Mouse (Mus musculus) Patski (cell line): ENCODE measurements around the gene Ppp1r14b. TPM values are rescaled to one million over a fixed set of nuclear protein-coding genes. Genes with fewer than 3 reads are reported as not detected.

ENCODE experiments used
- ATAC-seq: fragments of 100-300 bp; one replicate; pipeline ENCODE4 v1.8.0; 2021
- CTCF ChIA-PET: fragments of 350-600 bp; sonication (Branson Sonifier 250); formaldehyde crosslinking; loops from one replicate; lab custom pipeline; 2022; ENCODE audit warnings: inconsistent platforms; lab: Charles Lee
- POLR2A ChIA-PET: fragments of 350-600 bp; sonication (Branson Sonifier 250); formaldehyde crosslinking; loops from one replicate; lab custom pipeline; 2022; ENCODE audit warnings: antibody characterized with exemption, inconsistent platforms; lab: Charles Lee
- DNase-seq: peaks from one replicate; pipeline ENCODE4 v3.0.0-alpha.2; 2011; ENCODE audit warnings: low read depth, low spot score
- H3K27me3 ChIP-seq: fragments of 371-371 bp; one replicate; pipeline ENCODE4 v1.5.1; 2021
- CTCF ChIP-seq: fragments of 100-300 bp; IDR thresholded peaks from one replicate; pipeline ENCODE4 v1.5.1; 2021
- in situ Hi-C: fragments of 300-500 bp; cut with MboI; formaldehyde crosslinking; loops from 3 replicates; pipeline ENCODE4 v1.11.1; 2018; ENCODE audit warnings: low pct_unique_long_range_greater_than_20kb, mixed read lengths
- polyA plus RNA-seq: library from polyadenylated mRNA; unstranded; gene quantifications from one replicate; pipeline ENCODE4 v1.2.3, GENCODE M21; 2021

Gene Ppp1r14b
- polyA plus RNA-seq, 1 experiment from 2014 or later, result 267 TPM

DNA sequence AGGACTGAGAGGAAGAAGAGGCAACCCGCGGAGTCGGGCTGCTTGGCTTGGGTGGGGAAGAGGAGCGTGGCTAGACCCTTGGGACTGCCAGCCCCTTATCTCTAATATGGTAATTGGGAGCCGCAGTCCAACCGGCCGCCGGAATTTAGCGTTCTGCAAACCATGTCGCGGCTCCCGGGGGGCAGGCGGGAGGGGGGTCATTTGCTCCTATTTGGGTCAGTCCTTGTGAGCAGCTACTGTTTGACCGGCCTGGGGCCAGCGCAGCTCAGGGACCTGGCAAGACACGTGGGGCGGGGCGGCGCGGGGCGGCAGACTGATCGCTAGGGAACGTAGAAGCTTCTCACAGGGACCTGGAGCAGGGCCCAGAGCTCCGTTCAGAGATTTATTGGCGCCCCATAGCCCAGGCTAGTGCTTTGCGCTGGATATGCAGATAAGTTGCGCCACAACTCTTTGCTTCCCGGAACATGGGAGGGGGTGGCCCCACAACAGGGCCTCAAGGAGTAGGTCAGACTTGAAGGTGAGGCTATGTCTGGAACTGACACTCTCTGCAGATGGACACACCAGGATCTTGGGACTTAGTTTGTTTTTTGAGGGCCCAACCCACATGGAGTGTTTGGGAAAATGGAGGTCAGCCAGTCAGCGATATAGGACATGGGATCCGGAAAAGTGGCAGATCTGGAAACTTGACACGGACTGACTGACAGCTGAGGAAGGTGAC lies 22.6 kb upstream of the Ppp1r14b start:
- POLR2A ChIA-PET, result interaction anchor here (1.0 to 5.0 kb wide), 10 partner anchors 7 to 40 kb away, joined by 4 to 75 read pairs (median 6); partner anchors contain the start of genes Bad, Dnajc4, Esrra and Gpr137
- no peak for TF ChIP-seq CTCF
- peak; percentile 23 for ATAC-seq

DNA sequence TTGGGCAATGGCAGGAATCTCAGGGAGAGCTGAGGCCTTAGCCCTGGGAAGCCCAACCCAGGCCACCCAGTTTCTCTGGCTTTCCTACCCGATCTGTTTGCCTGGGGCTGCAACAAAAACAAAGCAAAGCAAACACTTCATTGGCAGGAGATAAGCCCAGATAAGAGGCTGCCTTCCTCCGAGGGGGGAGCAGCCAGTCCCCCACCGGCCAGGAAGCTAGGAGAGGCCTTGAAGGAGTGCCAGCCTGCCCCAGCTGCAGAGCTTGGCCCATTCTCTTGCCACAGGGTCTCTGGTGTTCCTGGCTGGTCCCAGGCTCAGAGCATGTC lies 22.1 kb upstream of the Ppp1r14b start:
- ChIA-PET CTCF (interaction anchor here (0.9 to 3.5 kb wide), 8 partner anchors 10 to 27 kb away, joined by 3 to 21 read pairs (median 8); partner anchors contain the start of genes Bad, Gpr137 and Plcb3), POLR2A (interaction anchor here (1.0 to 5.0 kb wide), 8 partner anchors 10 to 39 kb away, joined by 4 to 75 read pairs (median 9); partner anchors contain the start of genes Bad, Dnajc4, Esrra and Gpr137)
- TF ChIP-seq CTCF, result no peak
- no peaks in the 10 kb centered on the region for H3K27me3 ChIP-seq
- in situ Hi-C loops, result no loop called here
- DNase-seq, result no peak
- no peak for ATAC-seq

More for the DNA sequence above, 22.6 kb upstream of the Ppp1r14b start:
- in situ Hi-C loops, result no loop called here
- DNase-seq, result no peak
- CTCF ChIA-PET, result interaction anchor here (0.9 to 3.5 kb wide), 8 partner anchors 10 to 33 kb away, joined by 3 to 21 read pairs (median 8); partner anchors contain the start of genes Bad, Gpr137 and Plcb3
- no peaks in the 10 kb centered on the region for H3K27me3 ChIP-seq

DNA sequence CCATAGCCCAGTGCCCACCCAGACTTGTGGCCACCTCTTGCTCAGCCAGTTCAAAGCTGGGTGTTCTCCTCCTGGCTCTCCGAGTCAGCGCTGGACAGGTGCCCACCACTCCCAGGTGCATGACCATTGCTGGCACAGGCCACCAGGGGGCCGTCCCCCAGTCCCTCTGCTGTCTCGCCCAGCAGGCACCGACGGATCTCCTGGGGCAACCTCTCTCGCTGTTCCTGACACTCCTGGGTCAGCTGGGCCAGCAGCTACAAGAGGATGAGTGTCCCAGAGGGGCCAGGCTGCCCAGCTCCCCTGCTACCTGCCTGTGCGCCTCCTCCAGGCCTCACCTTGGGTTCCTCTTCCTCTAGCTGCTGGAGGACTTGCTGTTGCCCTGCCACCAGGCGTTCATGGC lies 20.7 kb upstream of the Ppp1r14b start:
- in situ Hi-C loops, result no loop called here
- H3K27me3 ChIP-seq, result no peaks in the 10 kb centered on the region
- POLR2A ChIA-PET, result interaction anchor here (2.6 to 5.0 kb wide), 3 partner anchors 9 to 22 kb away, joined by 12 to 75 read pairs (median 44); partner anchors contain the start of genes Bad, Gpr137, Plcb3 and Ppp1r14b
- no peak for TF ChIP-seq CTCF
- ATAC-seq (no peak), DNase-seq (no peak)
- CTCF ChIA-PET, result interaction anchor here (1.2 to 2.0 kb wide), 4 partner anchors 13 to 26 kb away, joined by 4 to 10 read pairs (median 5); partner anchors contain the start of genes Bad and Gpr137

DNA sequence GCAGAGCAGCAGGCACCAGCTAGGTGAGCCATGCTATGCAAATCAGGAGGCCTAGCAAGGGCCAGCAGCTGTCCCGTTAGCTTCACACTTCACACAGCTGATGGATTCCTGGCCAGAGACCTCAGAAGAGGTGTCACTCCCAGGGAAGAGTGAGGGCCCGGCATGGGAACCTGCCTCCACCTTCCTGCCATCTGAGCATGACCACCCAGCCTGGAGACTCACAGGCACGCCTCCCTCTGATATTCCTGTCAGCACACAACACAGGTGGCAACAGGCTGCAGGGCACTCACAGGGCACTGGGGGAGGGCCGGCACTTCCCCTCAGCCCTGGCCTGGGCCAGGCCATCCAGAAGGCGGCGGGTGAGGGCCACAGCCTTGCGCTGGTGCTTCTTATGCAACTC lies 19.3 kb upstream of the Ppp1r14b start:
- ATAC-seq, result no peak
- no peaks in the 10 kb centered on the region for H3K27me3 ChIP-seq
- TF ChIP-seq CTCF, result no peak
- DNase-seq, result no peak
- CTCF ChIA-PET, result interaction anchor here (1.4 to 2.0 kb wide), 4 partner anchors 12 to 24 kb away, joined by 4 to 5 read pairs (median 5); partner anchors contain the start of genes Bad, Gpr137, Plcb3 and Ppp1r14b
- in situ Hi-C loops, result no loop called here
- POLR2A ChIA-PET, result interaction anchor here (1.3 kb wide), 2 partner anchors 14 to 20 kb away, joined by 3 to 4 read pairs; partner anchors contain the start of genes Bad and Gpr137

DNA sequence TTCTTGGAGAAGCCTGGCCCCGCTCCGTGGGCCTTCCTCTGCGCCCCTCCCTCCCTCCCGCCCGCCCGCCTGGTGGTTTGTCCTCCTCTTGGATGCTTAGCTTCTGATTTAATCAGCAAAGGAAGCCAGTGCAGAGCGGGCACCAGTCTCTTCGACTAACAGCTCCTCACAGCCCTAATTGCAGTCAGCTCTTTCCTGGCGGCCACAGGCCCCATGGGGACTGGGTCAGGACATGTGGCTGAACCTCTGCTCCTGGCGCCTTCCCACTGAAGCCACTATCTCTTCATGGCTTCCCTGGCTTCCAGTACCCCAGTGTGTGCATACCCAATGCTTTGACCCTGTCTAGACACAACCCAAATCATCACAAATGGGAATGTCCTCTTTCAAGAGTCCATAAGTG lies 18.3 kb upstream of the Ppp1r14b start:
- POLR2A ChIA-PET, result interaction anchor here (1.2 to 1.3 kb wide), 2 partner anchors 14 to 15 kb away, joined by 3 to 4 read pairs; partner anchors contain the start of genes Bad and Gpr137
- in situ Hi-C loops, result no loop called here
- CTCF ChIA-PET, result no interaction called here

DNA sequence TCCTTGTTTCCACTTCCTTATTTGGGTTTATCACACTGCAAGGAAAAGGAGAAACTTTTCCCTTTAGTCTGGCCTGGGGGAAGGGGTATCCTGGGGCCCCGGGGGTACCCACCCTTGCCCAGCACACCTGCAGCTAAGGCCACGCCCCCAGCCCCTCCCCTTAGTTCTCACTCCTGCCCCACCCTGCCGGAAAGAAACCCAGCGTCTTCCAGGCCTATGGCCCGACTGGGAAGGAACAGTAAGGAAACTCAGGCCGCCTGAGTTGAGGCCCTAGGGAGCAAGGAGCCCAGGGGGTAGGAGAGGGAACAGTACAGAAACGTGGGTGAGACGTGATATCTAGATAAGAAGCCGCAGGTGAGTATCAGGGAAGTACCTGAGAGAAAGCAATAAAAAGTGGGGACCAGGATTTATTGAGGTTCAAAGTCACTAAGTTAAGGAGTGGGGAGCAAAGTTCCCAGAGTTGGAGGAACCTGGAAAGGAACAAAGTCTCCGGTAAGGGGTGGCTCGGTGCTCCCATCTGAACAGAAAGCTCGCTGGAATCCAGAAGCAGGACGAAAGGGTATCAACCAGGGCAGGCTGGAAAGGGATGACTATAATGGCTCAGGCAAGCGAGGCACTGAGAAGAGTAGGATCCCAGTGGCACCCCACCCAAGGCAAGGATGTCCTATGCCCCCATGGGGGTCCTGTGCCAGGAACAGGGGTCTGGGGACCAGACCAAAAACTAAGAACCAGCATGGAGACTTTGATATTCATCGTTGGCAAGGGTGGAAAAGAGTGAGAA lies 6.1 kb upstream of the Ppp1r14b start:
- CTCF ChIA-PET, result interaction anchor here (0.9 to 3.6 kb wide), 3 partner anchors 11 to 17 kb away, joined by 3 to 21 read pairs (median 10); no protein-coding TSS in a partner anchor
- H3K27me3 ChIP-seq, result no peaks in the 10 kb centered on the region
- no peak for TF ChIP-seq CTCF
- DNase-seq (no peak), ATAC-seq (no peak)
- POLR2A ChIA-PET, result interaction anchor here (0.9 to 3.7 kb wide), 5 partner anchors 12 to 26 kb away, joined by 3 to 20 read pairs (median 6); partner anchors contain the start of genes Bad and Gpr137
- in situ Hi-C loops, result no loop called here

More for the DNA sequence above, 18.3 kb upstream of the Ppp1r14b start:
- no peaks in the 10 kb centered on the region for H3K27me3 ChIP-seq
- no peak for TF ChIP-seq CTCF
- DNase-seq (no peak), ATAC-seq (no peak)

DNA sequence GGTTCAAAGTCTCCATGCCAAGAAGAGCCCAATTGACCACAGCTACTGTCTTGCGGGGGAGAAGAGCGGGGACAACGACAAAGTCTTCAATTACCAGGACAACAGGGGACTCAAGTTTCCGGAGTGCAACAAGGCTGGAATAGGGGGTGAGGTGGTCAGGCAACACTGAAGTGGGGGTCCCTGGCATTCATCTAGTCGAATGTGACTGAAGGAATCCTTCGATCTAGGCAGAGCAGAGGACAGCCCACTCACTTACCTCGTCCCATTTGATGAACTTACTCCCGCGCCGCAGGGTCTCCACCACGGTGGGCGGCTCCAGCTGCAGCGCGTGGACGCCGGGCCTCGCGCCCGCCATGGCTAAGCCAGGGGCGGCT lies 5.5 kb upstream of the Ppp1r14b start:
- no peak for TF ChIP-seq CTCF
- no peaks in the 10 kb centered on the region for H3K27me3 ChIP-seq
- no peak for DNase-seq
- no peak for ATAC-seq
- in situ Hi-C loops, result no loop called here
- CTCF ChIA-PET, result interaction anchor here (1.1 to 3.6 kb wide), 5 partner anchors 10 to 45 kb away, joined by 6 to 21 read pairs (median 11); partner anchors contain the start of gene Fkbp2
- POLR2A ChIA-PET, result interaction anchor here (0.9 to 3.7 kb wide), 4 partner anchors 12 to 26 kb away, joined by 3 to 20 read pairs (median 6); partner anchors contain the start of genes Bad and Gpr137

DNA sequence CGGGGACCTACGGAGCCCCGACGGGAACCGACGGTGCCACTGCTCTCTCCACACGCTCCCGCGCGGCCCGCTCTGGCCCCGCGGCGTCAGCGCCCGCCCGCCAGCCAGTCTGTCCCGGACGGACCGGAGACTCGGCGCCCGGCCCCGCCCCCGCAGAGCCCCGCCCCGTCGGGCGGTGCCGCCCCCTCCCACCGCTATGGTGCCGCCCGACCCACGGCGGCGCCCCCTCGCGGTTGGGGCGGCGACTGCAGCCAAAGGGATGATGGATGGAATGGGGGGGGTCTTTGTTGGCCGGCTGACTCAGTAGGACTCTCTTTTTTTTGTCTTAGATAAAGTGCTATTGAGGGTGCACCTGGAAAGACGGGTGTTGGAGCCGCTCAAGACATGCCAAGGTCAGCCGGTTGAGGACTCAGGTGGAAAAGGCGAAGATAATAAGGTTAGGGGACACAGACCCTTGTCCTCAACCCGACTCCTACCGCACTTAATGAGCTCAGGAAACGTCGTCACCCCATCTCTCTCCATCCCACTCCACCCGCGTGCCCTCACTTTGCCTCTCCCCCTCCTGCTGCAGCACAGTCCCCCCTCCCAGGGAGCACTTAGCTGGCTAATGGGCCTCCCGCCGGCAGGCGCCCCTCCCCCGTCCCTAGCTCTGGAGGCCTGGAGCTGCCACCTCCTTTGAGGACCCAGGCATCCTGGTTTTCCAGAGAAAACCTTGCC lies 4.9 kb upstream of the Ppp1r14b start:
- H3K27me3 ChIP-seq, result no peaks in the 10 kb centered on the region
- ATAC-seq, result peak; percentile 65
- ChIA-PET POLR2A (interaction anchor here (0.6 to 3.7 kb wide), 7 partner anchors 11 to 130 kb away, joined by 3 to 20 read pairs (median 4); partner anchors contain the start of genes Bad, Gpr137 and Rps6ka4), CTCF (interaction anchor here (1.0 to 3.6 kb wide), 8 partner anchors 9 to 48 kb away, joined by 3 to 21 read pairs (median 8); partner anchors contain the start of gene Fkbp2)
- in situ Hi-C loops, result no loop called here
- no peak for DNase-seq
- TF ChIP-seq CTCF, result no peak
